In the genomic region with DNA sequence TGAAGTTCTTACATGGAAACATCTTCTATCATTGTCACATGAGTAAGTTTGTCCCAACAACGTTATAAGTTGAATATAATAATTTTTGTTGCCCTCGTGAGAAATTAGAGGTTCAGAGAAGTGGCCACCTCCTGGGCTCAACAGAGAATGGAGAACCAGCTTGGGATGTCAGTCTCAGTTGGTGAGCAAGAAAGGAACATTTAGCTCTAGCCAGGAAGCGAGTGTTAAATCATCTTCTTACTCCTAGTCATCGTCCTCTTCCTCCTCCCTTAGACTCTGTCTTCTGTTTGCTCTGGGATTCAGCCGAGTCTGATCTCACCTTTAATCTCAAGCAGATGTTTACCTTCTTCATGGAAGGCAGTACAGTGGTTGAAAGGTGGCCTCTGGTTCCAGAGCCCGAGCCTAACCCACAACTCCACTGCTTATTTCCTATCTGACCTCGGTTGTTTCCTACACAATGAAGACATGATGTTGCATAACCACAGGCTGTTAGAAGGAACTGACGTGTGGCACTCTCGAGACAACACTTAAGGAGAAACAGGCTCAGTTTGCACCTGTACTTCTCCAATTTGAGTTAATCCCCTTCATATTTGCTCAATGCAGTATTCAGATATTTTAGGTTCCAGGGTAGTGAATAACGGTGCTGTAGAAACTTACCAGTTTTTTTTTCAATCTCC, we compare ENCODE assay signal across 21 mouse cellular contexts.
DNase-seq lines count a peak whose midpoint lies in the region; ATAC-seq and TF ChIP-seq lines count a peak whose summit lies in the region.
"Had no signal": no experiment of that assay in that cellular context is flagged by ENCODE, and none has a peak within 500 bp of the region (broad histone marks: within the 10 kb centered on the region; RNA-seq: fewer than 3 reads in every experiment).

No protein-coding gene starts in this region.

- DNase-seq in heart, adult 11 months: peak; percentile 35
- no peak for DNase-seq in heart, postnatal 25 days (ENCODE audit: low spot score)
- DNase-seq in lung, postnatal 0 days (ENCODE audit: low spot score): peak; percentile 60
- DNase-seq in lung, postnatal 4 days: no peak
- DNase-seq in 416B (ENCODE audit: low read depth): peak; percentile 24
- no peak for DNase-seq in retina, embryonic 14.5 days (ENCODE audit: low spot score)
- no peak for DNase-seq in cerebellum, adult 8-10 months
- DNase-seq: adrenal gland, postnatal 10 days; cerebellum, adult 11-12 months; cerebellum, adult 9-11 months; embryo, embryonic 11 days; gastrocnemius, postnatal 36 days; heart, adult 2 months; heart, postnatal 14 days had no signal

- TF ChIP-seq EP300 in lung, postnatal 0 days (IDR thresholded peaks at IDR 0.05): no peak

- H3K4me3 ChIP-seq in lung, postnatal 0 days (ENCODE audit: low read depth, low read length): no peak overlapping the region
- H3K4me3 ChIP-seq: embryonic facial prominence, embryonic 12.5 days; forebrain, embryonic 15.5 days; heart, adult 2 months; heart, embryonic 15.5 days; hindbrain, embryonic 12.5 days had no signal

- H3K9me3 ChIP-seq in lung, postnatal 0 days (ENCODE audit: low read length): no peaks in the 10 kb centered on the region
- H3K9me3 ChIP-seq: embryonic facial prominence, embryonic 12.5 days; forebrain, embryonic 15.5 days; heart, embryonic 15.5 days; hindbrain, embryonic 12.5 days had no signal

- TF ChIP-seq CTCF in lung, postnatal 0 days (IDR thresholded peaks at IDR 0.05): no peak

- 48% methylated on average over 10 of the region's 10 CpGs for WGBS in lung, postnatal 0 days

- no peak overlapping the region for H3K9ac ChIP-seq in lung, postnatal 0 days (replicated peaks; ENCODE audit: low read depth)
- H3K9ac ChIP-seq: embryonic facial prominence, embryonic 12.5 days; forebrain, embryonic 15.5 days; heart, embryonic 15.5 days; hindbrain, embryonic 12.5 days had no signal

- H3K4me2 ChIP-seq in lung, postnatal 0 days (replicated peaks; ENCODE audit: low read depth, low read length): no peak overlapping the region
- H3K4me2 ChIP-seq: embryonic facial prominence, embryonic 12.5 days; forebrain, embryonic 15.5 days; heart, embryonic 11.5 days; heart, embryonic 15.5 days; hindbrain, embryonic 12.5 days had no signal

- H3K4me1 ChIP-seq in lung, postnatal 0 days (ENCODE audit: insufficient read depth, low read depth, low read length): no peaks in the 10 kb centered on the region
- H3K4me1 ChIP-seq: forebrain, embryonic 15.5 days; hindbrain, embryonic 12.5 days had no signal

- no peaks in the 10 kb centered on the region for H3K36me3 ChIP-seq in lung, postnatal 0 days (ENCODE audit: insufficient read depth, low read length)
- H3K36me3 ChIP-seq: embryonic facial prominence, embryonic 12.5 days; forebrain, embryonic 15.5 days; heart, embryonic 15.5 days; hindbrain, embryonic 12.5 days had no signal

- H3K27me3 ChIP-seq in lung, postnatal 0 days (replicated peaks; ENCODE audit: insufficient read depth, low read length): no peaks in the 10 kb centered on the region
- H3K27me3 ChIP-seq: embryonic facial prominence, embryonic 12.5 days; forebrain, embryonic 15.5 days; heart, embryonic 15.5 days; hindbrain, embryonic 12.5 days had no signal

- intact Hi-C loops in heart, postnatal 25 days (cut with DNase I): no loop called here

- H3K27ac ChIP-seq in lung, postnatal 0 days (ENCODE audit: low read length): no peak overlapping the region
- H3K27ac ChIP-seq: embryonic facial prominence, embryonic 12.5 days; forebrain, embryonic 15.5 days; heart, adult 2 months; heart, embryonic 15.5 days; hindbrain, embryonic 12.5 days had no signal

- peak; percentile 56; the same call in 1 of the 2 replicates for ATAC-seq in lung, postnatal 0 days
- ATAC-seq in hematopoietic stem cell, adult 5-6 weeks (replicated peaks in 1 of 2; ENCODE audit: insufficient read depth in 1 of 2, low FRiP score in 2 of 2, low TSS enrichment in 1 of 2, low read depth in 1 of 2, poor library complexity in 2 of 2, severe bottlenecking in 2 of 2): peak; percentile 99
- ATAC-seq: forebrain, embryonic 15.5 days; hindbrain, embryonic 16.5 days had no signal

Comparison
In these comparisons a context has a peak if more than half of its experiments do, and no peak if none do; other contexts are left out.
1. DNase-seq: peak in heart, adult 11 months (single experiment), lung, postnatal 0 days (single experiment) and 416B (single experiment); none in heart, postnatal 25 days (single experiment), lung, postnatal 4 days (0 of 2), retina, embryonic 14.5 days (single experiment) and cerebellum, adult 8-10 months (single experiment).